Mouse (Mus musculus) C2C12 (cell line): Measurements from ENCODE around the gene Ints6l.

ENCODE experiments used
- CEBPB ChIP-seq: IDR thresholded peaks from one replicate; pipeline ENCODE4 v1.6.1; 2011; ENCODE audit warnings: low read depth, mild to moderate bottlenecking, control low read depth, moderate library complexity
- CTCF ChIP-seq: IDR thresholded peaks from one replicate; pipeline ENCODE4 v1.5.1; 2011; ENCODE audit not compliant: control insufficient read depth, insufficient read depth, insufficient read length
- FOSL1 ChIP-seq: IDR thresholded peaks from one replicate; pipeline ENCODE4 v1.8.0; 2011; ENCODE audit warnings: mild to moderate bottlenecking, low read length; ENCODE audit not compliant: poor library complexity, insufficient read depth, severe bottlenecking
- MAX ChIP-seq: IDR thresholded peaks from one replicate; pipeline ENCODE4 v1.6.1; 2011; ENCODE audit warnings: mild to moderate bottlenecking, control low read depth
- MYOD1 ChIP-seq: IDR thresholded peaks from one replicate; pipeline ENCODE4 v1.6.1; 2011; ENCODE audit warnings: low read depth; ENCODE audit not compliant: control insufficient read depth, insufficient read length
- MYOG ChIP-seq: IDR thresholded peaks from one replicate; pipeline ENCODE4 v1.6.1; 2011; ENCODE audit not compliant: control insufficient read depth, insufficient read length; ENCODE audit errors: extremely low read depth
- USF1 ChIP-seq: IDR thresholded peaks from one replicate; pipeline ENCODE4 v1.6.1; 2011; ENCODE audit warnings: low read depth, mild to moderate bottlenecking, control low read depth, moderate library complexity

DNA sequence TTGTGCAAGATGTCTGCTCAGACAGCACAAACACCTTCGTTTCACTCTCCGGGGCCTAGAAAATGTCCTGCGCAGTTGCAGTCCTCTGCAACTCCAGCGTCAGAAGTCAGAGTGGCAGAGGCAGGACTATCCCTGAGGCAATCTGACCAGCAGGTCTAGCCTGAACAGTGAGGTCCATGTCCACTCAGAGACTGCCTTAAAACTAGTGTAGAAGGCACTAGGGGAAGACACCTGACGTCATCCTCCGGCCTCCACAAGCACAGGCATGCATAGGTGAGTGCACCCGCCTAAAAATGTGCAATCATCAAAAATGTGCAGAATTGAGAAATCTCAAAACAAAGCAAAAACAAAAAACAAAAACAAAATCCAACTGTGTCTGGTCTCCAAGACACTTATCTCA, 94.8 kb downstream of the Ints6l start, which contains the start of gene Gm648:
- TF ChIP-seq CTCF (no peak), USF1 (no peak), MAX (no peak), MYOG (no peak), MYOD1 (no peak), CEBPB (no peak), FOSL1 (no peak)
